Mouse (Mus musculus): ENCODE measurements around the gene Mpv17l2.

DNA sequence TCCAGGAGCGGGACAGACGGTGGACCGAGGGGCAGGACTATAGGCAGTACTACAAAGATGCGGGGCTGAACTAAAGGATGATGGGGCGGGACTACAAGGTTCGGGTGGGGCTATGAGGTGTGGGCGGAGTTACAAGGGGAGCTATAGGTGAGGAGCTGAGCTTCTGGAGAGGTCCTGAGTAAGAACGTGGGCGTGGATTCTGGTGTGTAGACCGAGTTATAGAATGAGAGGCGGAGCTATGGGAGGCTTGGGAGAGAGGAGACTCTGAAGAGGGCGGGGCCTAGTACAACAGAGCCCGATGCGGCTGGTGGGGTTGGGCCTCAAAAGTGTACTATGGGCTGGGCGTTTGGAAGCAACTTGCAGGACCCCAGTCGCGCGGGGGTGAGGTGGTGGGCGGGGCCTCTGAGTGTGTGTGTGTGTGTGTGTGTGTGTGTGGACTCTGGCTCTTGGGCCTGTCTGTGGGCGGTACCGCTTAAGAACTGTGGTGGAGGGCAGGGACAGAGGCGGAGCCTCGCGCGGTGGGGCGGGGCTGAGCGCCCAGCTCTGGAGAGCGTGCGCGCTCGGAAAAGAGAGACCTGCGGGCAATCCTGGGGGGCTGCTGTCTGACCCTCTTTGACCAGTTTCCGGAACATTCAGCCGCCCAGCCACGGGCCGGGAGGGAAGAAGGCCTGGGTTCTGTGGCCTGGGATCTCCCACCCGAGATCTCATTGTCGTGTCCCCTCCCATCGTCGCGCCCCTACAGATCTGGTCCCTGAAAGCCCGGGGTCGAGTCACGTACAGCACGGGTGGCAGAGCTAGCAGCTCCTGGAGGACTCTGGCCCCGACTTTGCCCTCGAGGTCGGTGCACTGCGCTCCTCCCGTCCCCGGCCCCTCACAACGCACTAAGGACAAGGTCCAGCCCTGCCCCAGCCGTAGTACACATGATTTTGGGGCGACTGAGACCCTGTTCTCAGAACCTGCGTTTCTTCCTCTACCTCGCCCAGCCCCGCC lies 36.6 kb upstream of the Mpv17l2 start:
- TF ChIP-seq CTCF (IDR thresholded peaks at IDR 0.05; ENCODE audit: insufficient read depth, low read depth, low read length) (no peak), POLR2A (IDR thresholded peaks at IDR 0.05; ENCODE audit: insufficient read depth, low read depth, low read length) (no peak; the same call in 1 of the 2 replicates)
